Mouse (Mus musculus) spleen, postnatal 14 days (tissue): ENCODE results near the gene Gtf3a.
"Not testable (repeated sequence)": the region's sequence is repeated elsewhere in the genome, so short reads cannot be mapped to it uniquely, and the experiment has no call there.

ENCODE experiments used
- DNase-seq, 2 experiments: peaks; one replicate each; pipeline ENCODE4 v3.0.0; 2021 to 2022; ENCODE audit warnings: low spot score in 2 of 2

Gene Gtf3a

GRCm38 (mm10) chr5:146937541-146938503 is 10.6 kb upstream of the Gtf3a start:
- no peak for DNase-seq

GRCm38 (mm10) chr5:146939109-146939796 is 9.2 kb upstream of the Gtf3a start:
- no peak for DNase-seq

- DNase-seq = no peak
Measured at GRCm38 (mm10) chr5:146940219-146940618, 8.2 kb upstream of the Gtf3a start.

DNA sequence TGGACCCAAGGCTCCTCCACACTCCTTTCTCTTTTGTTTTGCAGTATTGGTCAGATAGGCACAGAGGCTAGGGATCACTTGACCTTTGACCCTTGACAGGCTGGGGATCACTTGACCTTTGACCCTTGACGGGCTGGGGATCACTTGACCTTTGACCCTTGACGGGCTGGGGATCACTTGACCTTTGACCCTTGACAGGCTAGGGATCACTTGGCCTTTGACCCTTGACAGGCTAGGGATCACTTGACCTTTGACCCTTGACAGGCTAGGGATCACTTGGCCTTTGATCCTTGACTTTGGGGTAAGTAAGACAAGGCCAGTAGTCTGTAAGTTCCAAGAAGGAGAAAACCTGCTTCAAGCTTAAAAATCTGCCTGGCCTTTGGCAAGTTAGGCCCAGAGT is 6.5 kb upstream of the Gtf3a start:
- DNase-seq = not testable (repeated sequence)

DNA sequence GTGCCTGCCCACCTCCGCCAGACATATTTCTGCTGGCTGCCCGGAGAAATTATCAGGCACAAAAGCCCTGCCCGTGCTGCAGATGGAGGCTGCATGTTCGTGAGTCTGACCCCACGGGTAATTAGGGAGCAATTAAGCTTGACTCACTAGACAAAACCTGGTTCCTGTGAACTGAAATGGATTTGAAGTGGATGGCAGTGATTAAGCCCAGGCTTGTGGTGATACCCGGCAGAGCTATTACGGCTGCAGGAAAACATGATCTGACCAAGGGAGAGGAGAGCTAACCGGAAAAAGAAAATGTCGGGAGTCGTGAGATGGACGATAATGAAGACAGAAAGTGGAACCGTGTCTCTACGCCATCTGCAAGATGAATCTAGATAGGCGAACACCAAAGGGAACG is 5.5 kb upstream of the Gtf3a start:
- no peak for DNase-seq

DNA sequence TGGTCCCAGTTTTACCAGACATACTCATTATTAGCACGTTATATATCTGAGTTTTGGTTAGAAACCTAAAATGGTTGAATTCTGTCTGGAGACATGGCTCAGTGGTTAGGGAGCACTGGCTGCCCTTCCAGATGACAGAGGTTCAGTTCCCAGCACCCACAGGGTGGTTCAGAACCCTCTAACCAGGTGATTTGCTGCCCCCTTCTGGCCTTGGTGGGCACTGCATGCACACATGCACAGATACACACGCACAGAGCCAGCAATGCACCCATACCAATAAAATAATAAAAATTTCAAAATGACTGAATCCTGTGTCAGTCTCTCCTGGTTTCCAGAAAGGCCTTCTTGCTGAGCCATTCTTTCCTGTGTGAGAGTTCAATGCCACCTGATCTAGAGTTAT is 3.9 kb upstream of the Gtf3a start:
- no peak for DNase-seq

DNA sequence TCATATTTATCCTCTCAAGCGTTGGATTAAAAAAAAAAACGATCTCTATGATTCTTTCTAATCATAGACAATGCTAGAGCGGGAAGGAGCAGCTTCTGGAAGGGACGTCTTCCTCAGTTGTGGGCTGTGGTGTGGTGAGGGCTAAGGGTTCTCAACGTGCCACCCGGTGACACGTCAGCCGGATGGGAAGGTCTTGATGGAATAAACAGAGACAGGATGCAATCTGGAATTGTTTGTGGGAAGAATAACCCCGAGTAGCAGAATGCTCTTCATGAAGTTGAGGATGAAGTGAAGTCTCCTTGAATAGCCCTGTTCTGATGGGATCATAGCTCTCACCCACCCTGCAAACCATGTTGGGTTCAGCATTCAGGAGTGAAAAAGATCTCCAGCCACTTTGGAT is 1.8 kb upstream of the Gtf3a start:
- DNase-seq = no peak

DNA sequence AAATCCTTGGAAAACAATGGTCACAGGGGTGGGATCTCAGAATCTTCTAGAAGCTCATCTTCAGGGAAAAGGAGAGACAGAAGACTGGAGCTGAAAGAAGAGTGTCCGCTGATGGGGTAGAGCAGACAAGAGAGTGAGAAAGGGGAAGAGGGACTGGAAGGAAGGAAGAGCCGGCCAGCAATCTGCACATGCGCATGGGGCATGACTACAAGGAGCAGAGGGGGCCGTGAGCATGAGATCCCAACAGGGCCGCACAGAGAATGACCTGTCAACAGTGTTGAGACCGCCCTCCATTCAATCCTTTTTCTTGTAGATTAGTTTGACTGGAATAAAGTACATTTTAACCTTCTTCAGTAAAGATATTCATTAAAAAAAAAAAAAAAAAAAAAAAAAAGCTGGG is 960 bp upstream of the Gtf3a start:
- DNase-seq = no peak

- no peak for DNase-seq
Measured at GRCm38 (mm10) chr5:146948041-146948507, 383 bp upstream of the Gtf3a start.

DNA sequence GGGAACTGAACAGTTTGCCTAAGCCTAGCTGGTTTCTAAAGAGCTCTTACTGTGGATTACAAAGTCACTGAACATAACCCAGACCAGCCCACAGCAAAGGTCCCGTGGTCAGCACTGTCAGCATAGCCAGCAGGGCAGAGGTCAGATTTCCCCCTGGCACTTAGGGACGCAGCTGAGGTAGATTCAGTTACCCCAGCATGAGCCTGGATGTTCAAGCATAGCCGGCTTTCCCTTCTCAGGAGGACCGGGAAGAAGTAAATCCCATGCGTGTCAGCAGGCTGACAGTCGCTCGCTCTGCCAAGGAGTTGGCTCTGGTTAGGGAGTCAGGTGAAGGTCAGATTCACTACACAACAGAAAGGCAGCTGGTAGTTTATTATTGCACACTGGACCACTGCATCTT is 6.1 kb downstream of the Gtf3a start:
- DNase-seq = no peak

DNA sequence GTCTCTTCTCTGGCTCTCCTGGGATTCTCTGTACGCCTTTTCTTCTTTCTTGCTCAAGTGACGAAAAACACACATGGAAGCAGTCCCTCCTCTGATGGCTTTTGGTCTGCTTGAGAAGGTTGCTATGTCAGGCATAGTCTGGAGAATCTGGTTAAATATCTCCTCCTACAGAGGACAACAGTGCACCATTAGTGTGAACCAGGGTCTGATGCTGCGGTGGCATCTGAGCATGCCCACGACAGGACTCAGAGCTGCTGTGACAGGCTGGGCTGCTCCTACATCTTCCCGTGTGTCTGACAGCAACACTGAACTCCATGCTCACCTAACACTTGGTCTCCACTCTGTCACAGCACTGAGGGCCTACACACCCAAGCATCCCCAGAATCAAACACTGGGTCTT is 7.2 kb downstream of the Gtf3a start:
- no peak for DNase-seq

GRCm38 (mm10) chr5:146956678-146957077 is 8.2 kb downstream of the Gtf3a start:
- DNase-seq = no peak

DNA sequence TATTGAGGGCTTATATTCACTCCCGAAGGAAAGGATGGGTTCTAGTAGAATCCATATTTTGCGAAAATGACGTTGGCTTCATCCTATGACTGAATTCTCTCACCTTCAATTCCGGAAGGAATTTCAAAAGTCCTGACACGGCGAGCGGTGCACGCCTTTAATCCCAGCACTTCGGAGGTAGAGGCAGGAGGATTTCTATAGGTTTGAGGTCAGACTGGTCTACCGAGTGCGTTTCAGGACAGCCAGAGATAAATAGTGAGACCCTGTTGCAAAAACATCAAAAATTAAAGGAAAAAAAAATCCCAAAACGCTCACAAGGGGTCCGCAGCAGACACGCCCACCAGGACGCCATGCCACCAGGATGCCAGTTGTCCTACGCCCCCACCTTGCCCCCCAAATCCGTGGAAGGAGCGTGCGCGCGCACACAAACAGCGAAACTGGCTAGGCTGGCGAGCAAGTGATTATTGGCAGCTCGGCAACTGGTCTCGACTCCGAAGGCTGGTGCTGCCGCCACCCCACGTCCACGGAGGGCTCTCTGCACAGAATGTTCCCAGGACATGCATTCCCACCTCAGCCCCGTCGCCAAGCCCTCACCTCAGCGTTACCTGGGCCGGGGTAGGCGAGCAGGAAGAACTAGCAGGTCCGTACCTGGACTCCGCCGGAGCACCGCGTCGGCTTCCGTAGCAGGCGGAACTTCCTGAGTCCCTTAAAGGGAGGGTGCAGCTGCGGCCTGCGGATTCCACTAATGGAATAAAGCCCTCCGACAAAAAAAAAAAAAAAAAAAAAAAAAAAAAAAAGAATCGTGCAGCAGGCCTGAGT is 14.9 kb downstream of the Gtf3a start, which contains the start of gene Mtif3:
TSS of gene Mtif3 (minus strand) at position 683 of the 819 bp plus-strand sequence.
- peak; percentile 58 to 70 for DNase-seq

DNA sequence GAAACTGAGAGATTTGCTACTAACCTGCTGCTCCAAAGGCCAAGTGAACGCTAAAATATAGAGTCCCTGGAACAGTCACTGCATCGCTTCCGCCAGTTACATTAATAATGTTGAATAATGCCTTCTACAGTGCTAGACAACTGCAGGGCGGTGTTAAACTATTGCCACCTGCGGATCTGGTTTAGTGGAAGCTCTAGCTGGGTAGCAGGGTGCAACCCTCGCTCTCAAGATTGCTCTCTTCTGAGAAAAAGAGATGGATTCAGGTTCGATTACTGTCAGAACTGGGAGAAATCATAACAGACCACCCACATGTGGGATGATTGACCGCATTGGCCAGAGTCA is 15.5 kb downstream of the Gtf3a start:
- DNase-seq = no peak

- DNase-seq = no peak
Measured at GRCm38 (mm10) chr5:146968695-146969393, 20.4 kb downstream of the Gtf3a start.

DNA sequence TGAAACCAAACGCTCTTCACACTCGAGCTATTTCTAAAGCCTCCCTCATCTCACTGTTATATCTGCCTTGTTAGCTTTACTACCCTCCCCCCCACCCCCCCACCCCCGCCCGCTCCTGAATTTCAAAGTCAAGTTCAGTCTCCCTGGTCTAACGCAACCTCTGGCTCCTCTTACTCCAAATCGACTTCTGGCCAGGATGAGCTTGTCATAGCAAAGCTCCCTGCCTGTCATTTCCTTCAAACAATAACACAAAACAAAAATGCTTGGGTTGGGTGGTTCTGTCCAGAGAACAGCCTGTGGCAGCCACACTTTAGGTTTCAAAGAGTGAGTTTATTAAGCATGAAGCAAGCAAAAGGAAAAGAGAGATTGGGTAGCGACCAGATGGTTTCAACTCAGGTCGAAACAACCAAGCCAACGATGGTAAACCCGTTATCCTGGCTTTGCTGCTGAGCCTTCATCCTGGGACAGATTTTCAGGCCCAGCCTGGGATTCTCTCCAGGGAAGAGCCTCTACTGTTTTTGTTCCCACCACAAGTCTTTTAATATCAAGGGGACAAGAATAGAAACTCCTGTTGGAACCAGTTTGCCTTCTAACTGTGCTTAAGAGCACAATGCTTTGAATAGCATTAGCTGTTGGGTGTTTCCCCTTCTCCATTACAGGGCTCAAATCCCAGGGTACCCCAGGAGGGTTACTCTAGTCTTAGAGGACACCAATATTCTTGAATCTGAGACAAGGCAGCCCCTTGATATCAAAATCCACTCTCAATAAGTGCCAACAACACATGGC is 23.5 kb downstream of the Gtf3a start:
- no peak for DNase-seq

GRCm38 (mm10) chr5:146973353-146973752 is 24.9 kb downstream of the Gtf3a start:
- DNase-seq = no peak

DNA sequence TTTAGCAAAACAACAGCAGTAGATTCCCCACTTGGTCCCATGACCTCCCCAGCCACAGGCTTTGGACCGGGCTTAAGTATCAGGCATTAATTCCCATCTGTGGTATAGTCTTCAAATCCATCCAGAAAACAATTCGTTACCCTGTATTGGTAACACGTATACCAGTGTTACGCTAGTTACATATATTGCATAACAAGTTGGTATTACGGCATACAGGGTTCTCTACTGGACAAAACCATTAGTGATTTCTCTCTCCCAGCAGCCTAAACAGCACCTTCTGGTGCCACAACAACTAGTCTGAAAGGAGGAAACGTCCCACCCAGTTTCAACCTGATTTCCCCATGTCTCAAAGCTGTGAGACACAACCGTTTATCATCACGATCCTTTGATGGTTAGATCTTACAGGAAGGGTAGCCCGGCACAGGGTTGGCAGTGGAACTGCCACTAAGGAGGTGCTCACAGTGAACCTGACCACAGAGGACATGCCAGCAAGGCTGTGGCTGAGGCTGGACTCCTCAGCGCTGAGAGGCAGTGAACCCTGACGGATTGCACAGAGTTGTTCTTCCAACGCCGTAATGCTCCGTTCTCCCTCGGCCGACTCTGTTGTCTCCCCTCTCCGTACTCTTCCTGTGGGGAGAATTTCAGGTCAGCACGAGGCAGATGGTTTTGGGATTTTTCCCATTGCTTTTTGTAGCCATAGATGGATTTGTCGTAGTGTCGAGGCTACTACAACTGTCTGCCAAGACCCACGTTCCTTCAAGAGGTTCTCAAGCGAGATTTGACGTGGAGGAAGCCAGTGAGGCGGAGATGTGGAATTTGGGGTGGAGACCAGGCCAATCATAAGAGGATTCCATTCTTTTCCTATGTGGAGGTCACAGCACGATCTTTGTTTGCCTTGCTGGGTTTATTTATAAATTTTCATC is 25.7 kb downstream of the Gtf3a start:
- DNase-seq = no peak

DNA sequence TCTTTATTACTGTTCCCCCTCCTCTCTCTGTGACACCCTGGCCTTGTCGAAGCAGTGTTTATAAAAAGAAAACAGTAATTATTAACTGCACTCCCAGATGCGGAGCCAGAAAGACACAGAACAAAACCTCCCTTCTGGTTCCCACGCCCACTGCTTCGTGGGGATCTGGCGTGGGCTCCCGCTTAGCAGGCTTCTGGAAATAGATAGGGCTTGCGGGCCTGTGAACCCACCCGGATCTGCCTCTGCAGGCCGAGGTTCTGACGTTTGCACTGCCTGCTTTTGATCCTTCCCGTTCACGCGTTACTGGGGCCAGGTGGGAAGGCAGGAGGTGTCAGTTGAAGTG is 26.3 kb downstream of the Gtf3a start:
- DNase-seq = no peak

GRCm38 (mm10) chr5:146981376-146981775 is 32.9 kb downstream of the Gtf3a start:
- DNase-seq = no peak
